Mouse (Mus musculus) stomach, embryonic 14.5 days (tissue): ENCODE data around the gene Crebrf. TPM values are rescaled to one million over a fixed set of nuclear protein-coding genes. Genes with fewer than 3 reads are reported as not detected.

Experiments used
- ATAC-seq: fragments of 200-750 bp; cut with Nextera tagmentation; 2 replicates; pipeline ENCODE4 v1.8.0; 2017; ENCODE audit warnings: low read depth, moderate TSS enrichment; ENCODE audit not compliant: insufficient number of reproducible peaks, insufficient read depth, low FRiP score
- H3K27ac ChIP-seq: fragments of 300-500 bp; sonication (generic); 2 replicates; pipeline ENCODE4 v1.5.1; 2014; ENCODE audit warnings: mild to moderate bottlenecking, low read length, moderate library complexity, mixed read lengths
- H3K27me3 ChIP-seq: fragments of 300-500 bp; sonication (generic); 2 replicates; pipeline ENCODE4 v1.6.1; 2014; ENCODE audit warnings: low read length, control low read depth, mixed read lengths; ENCODE audit not compliant: control insufficient read depth, insufficient read depth
- H3K36me3 ChIP-seq: fragments of 300-500 bp; sonication (generic); 2 replicates; pipeline ENCODE4 v1.6.1; 2014; ENCODE audit warnings: mild to moderate bottlenecking, control low read depth, low read length, moderate library complexity, mixed read lengths; ENCODE audit not compliant: control insufficient read depth, insufficient read depth
- H3K4me1 ChIP-seq: fragments of 300-500 bp; sonication (generic); 2 replicates; pipeline ENCODE4 v1.6.1; 2014; ENCODE audit warnings: low read length, control low read depth, mixed read lengths; ENCODE audit not compliant: control insufficient read depth, insufficient read depth
- H3K4me2 ChIP-seq: fragments of 300-500 bp; sonication (generic); replicated peaks from 2 replicates; pipeline ENCODE4 v1.6.1; 2014; ENCODE audit warnings: low read depth, low read length, control low read depth
- H3K4me3 ChIP-seq: fragments of 300-500 bp; sonication (generic); 2 replicates; pipeline ENCODE4 v1.5.1; 2014; ENCODE audit warnings: low read depth, low read length, control low read depth
- H3K9ac ChIP-seq: fragments of 300-500 bp; sonication (generic); replicated peaks from 2 replicates; pipeline ENCODE4 v1.6.1; 2014; ENCODE audit warnings: low read depth, mild to moderate bottlenecking, control low read depth, low read length, moderate library complexity, mixed read lengths
- H3K9me3 ChIP-seq: fragments of 300-500 bp; sonication (generic); 2 replicates; pipeline ENCODE4 v1.6.1; 2016; ENCODE audit warnings: low read depth, low read length, control low read depth; ENCODE audit not compliant: control insufficient read depth
- WGBS: fragments of 180-500 bp; shearing (Covaris S2); extraction: QIAGEN DNeasy Blood & Tissue Kit; methylation state at CpG from one replicate; pipeline ENCODE4 v1.1.7; 2014; 5-methylcytosine and 5-hydroxymethylcytosine counted together
- polyA plus RNA-seq: library from polyadenylated mRNA; unstranded; fragments of >200 nt; fragmentation: Nextera tagmentation; extraction: Ambion mirVana; gene quantifications from 2 replicates; pipeline ENCODE4 v1.2.1, GENCODE M21; 2014

Crebrf gene
- polyA plus RNA-seq, 1 experiment from 2014 or later = 11.7 TPM

DNA sequence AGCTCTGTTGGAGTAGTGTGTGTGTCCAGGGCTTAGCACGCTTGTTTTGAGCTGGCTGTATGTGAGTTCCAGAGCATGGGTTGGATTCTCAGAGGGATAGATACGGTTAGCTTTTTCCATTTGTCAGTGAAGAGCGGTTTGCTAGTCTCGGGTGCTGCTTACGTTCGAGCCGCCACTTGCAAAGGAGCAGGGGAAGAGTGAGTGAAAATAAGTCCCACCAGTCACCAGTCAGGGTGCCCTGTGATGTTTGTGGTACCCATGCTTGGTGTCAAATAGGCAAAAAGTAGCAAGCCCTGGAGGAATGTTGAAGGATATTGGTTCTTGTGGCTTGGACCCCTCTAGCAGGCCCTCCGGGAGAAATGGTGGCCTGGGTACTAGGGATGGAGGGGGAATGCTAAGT is 73.5 kb downstream of the Crebrf start:
- Histone ChIP-seq H3K4me2 (no peak overlapping the region), H3K36me3 (peaks cover 65% of the 10 kb centered on the region), H3K9ac (no peak overlapping the region), H3K9me3 (no peaks in the 10 kb centered on the region), H3K4me1 (no peaks in the 10 kb centered on the region), H3K27ac (no peak overlapping the region), H3K27me3 (no peaks in the 10 kb centered on the region), H3K4me3 (no peak overlapping the region)
- 93% methylated on average over 8 of the region's 8 CpGs for WGBS
- ATAC-seq = no peak

DNA sequence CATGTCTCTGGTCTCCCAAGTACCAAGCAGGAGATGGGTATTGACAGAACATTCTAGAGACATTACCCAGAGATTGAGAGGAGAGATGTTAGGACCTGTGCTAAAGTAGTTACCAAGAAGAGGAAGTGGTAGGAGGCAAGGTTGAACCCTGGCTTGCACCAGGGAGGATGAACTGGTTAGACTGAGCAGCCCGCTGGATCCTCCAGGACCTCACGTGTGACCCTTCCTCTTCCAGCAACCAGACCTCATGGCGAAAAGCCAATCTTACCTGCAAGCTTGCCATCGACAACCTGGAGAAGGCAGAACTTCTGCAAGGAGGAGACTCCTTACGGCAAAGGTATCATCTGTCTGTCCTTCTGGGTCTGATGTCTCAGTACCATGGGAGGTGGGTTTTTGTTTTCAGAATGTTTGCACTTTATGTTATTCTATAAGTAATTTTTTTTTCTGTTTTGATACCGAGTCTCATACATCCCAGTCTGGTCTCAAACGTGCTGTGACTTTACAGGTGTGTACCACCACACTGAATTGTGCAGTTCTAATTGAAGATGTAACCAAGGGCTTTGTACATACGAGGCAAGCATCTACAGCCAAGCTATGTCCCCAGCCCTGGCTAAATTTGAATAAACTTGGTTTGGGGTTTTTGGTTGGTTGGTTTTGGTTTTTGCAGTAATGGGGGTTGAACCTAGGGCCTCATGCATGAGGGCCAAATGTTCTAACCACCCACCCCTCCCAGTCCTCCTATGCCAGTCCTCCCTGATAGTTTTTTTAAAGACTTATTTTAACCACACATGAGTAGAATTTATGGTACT is 74.2 kb downstream of the Crebrf start:
- no peaks in the 10 kb centered on the region for H3K27me3 ChIP-seq
- WGBS = 90% methylated on average over 8 of the region's 8 CpGs
- H3K27ac ChIP-seq = no peak overlapping the region
- H3K4me3 ChIP-seq = no peak overlapping the region
- ATAC-seq = no peak
- H3K36me3 ChIP-seq = peaks cover 64% of the 10 kb centered on the region
- H3K9me3 ChIP-seq = no peaks in the 10 kb centered on the region
- H3K4me2 ChIP-seq = no peak overlapping the region
- H3K4me1 ChIP-seq = no peaks in the 10 kb centered on the region
- H3K9ac ChIP-seq = no peak overlapping the region

- Histone ChIP-seq H3K27me3 (no peaks in the 10 kb centered on the region), H3K4me2 (no peak overlapping the region), H3K9me3 (no peaks in the 10 kb centered on the region), H3K27ac (no peak overlapping the region), H3K36me3 (peaks cover 56% of the 10 kb centered on the region), H3K4me1 (no peaks in the 10 kb centered on the region), H3K4me3 (no peak overlapping the region), H3K9ac (no peak overlapping the region)
- ATAC-seq = no peak
- WGBS = 88% methylated on average over 11 of the region's 11 CpGs
Observed at GRCm38 (mm10) chr17:26790269-26791214, 75.1 kb downstream of the Crebrf start.

DNA sequence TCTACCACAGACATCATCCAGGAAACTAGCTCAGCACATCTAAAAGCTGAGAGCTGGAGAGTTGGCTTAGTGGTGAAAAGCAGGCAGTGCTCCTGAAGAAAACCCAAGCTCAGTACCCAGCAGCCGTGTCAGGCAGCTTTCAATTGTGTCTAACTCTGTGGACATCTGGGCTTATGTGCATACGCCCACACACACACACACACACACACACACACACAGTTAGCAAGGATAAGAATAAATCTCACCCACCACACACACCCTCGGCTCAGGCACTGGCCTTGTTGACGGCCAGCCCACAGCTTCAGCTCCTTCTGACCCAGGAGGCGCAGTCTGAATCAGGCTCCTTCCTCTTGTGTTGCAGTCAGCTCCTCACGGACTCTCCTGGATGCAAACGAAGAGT is 76.1 kb downstream of the Crebrf start:
- no peak overlapping the region for H3K27ac ChIP-seq
- no peaks in the 10 kb centered on the region for H3K4me1 ChIP-seq
- H3K9ac ChIP-seq = no peak overlapping the region
- H3K4me3 ChIP-seq = no peak overlapping the region
- H3K9me3 ChIP-seq = no peaks in the 10 kb centered on the region
- no peaks in the 10 kb centered on the region for H3K27me3 ChIP-seq
- no peak overlapping the region for H3K4me2 ChIP-seq
- peaks cover 51% of the 10 kb centered on the region for H3K36me3 ChIP-seq
- no peak for ATAC-seq
- WGBS = 73% methylated on average over 7 of the region's 7 CpGs

GRCm38 (mm10) chr17:26792096-26792495 is 76.6 kb downstream of the Crebrf start:
- Histone ChIP-seq H3K9ac (no peak overlapping the region), H3K4me2 (no peak overlapping the region), H3K9me3 (no peaks in the 10 kb centered on the region), H3K4me1 (no peaks in the 10 kb centered on the region), H3K27ac (no peak overlapping the region), H3K27me3 (no peaks in the 10 kb centered on the region), H3K4me3 (no peak overlapping the region), H3K36me3 (peaks cover 46% of the 10 kb centered on the region)
- ATAC-seq = no peak
- WGBS = 93% methylated on average over 15 of the region's 15 CpGs

- Histone ChIP-seq H3K27me3 (no peaks in the 10 kb centered on the region), H3K27ac (no peak overlapping the region), H3K4me2 (no peak overlapping the region), H3K4me3 (no peak overlapping the region), H3K9me3 (no peaks in the 10 kb centered on the region), H3K9ac (no peak overlapping the region), H3K4me1 (no peaks in the 10 kb centered on the region), H3K36me3 (peaks cover 41% of the 10 kb centered on the region)
- ATAC-seq = no peak
- WGBS = 79% methylated on average over 5 of the region's 5 CpGs
Observed at GRCm38 (mm10) chr17:26793068-26793765, 77.8 kb downstream of the Crebrf start.

DNA sequence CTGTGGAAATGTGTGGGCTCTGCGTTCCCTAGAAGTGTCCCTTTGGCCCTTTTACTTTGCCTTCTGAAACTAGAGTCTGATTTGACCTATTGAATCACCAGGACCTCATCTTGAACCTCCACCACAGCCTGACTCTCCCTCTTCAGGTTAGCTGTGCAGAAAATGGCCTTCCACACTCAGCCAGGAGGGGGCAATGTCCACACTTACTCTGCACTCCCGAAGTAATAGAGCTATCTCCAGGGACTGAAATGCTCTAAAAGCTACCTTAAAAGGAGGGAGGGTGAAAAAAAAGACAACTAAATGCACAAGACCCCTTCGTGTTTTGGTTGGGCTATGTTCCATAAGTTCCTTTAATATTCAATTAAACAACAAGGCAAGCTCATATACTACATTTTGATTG is 79.3 kb downstream of the Crebrf start:
- Histone ChIP-seq H3K27me3 (no peaks in the 10 kb centered on the region), H3K9me3 (no peaks in the 10 kb centered on the region), H3K4me3 (no peak overlapping the region), H3K9ac (no peak overlapping the region), H3K27ac (no peak overlapping the region), H3K36me3 (peaks cover 26% of the 10 kb centered on the region), H3K4me2 (no peak overlapping the region), H3K4me1 (no peaks in the 10 kb centered on the region)
- 15% methylated on average over 3 of the region's 3 CpGs for WGBS
- no peak for ATAC-seq

DNA sequence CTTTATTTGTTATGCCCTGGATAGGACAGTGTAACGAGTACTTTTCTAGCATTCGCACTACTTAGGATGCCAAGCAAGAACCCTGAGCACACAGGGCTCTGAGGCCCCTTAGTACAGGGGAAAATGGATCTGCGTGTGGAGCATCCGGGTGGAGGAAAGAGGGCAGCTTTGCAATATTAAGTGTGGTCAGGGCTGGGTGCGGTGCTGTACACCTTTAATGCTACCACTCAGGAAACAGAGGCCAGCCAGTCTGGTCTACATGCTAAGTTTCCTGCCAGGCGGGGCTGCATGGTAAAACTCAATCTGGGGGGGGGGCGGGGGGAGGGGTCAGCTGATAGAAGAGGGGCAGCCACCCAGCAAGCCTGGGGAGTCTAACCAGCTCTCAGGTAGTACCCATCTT is 79.9 kb downstream of the Crebrf start:
- 68% methylated on average over 6 of the region's 7 CpGs for WGBS
- no peak overlapping the region for H3K4me2 ChIP-seq
- H3K27ac ChIP-seq = no peak overlapping the region
- no peaks in the 10 kb centered on the region for H3K4me1 ChIP-seq
- H3K27me3 ChIP-seq = no peaks in the 10 kb centered on the region
- ATAC-seq = no peak
- peaks cover 21% of the 10 kb centered on the region for H3K36me3 ChIP-seq
- H3K4me3 ChIP-seq = no peak overlapping the region
- H3K9me3 ChIP-seq = no peaks in the 10 kb centered on the region
- H3K9ac ChIP-seq = no peak overlapping the region
